11 mouse cellular contexts compared by ENCODE assay signal in the genomic region with DNA sequence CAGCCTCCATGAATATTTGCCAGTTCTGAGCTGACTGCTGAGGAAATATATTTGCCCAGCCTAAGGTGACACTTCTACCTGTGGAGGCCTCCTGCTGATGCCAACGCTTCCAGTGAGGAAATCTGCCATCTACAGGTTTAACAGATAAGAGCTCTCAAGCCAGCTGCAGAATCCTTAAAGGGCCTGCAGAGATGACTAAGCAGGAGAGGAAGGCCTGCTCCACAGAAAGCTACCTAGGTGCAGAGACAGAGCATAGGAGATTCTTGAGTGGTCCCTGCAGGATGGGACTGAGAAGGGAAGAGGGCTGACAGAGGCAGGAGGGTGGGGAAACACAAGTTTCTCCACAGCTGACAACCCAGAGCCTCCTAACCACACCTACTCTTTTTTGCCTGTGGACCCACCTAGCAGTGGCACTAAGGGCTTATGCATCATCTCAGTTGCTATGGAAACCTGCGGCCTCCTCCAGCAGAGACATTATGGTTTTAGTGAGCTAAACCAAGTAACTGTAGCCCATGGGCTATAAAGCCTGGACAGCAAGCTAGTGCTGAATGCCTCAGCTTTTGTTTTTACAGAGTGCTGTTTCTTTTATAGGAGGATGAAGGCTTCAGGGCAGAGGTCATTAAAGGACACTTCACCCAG.
A peak's percentile ranks its signal among the peaks of the same experiment; 100 is the strongest.
DNase-seq lines count a peak whose midpoint lies in the region; ATAC-seq and TF ChIP-seq lines count a peak whose summit lies in the region.
"Had no signal": no experiment of that assay in that cellular context is flagged by ENCODE, and none has a peak within 500 bp of the region (broad histone marks: within the 10 kb centered on the region; RNA-seq: fewer than 3 reads in every experiment).

No protein-coding gene starts in this region.

- no peaks in the 10 kb centered on the region for H3K27me3 ChIP-seq in kidney, adult 2 months (replicated peaks; ENCODE audit: control insufficient read depth, insufficient read depth, low read length)
- H3K27me3 ChIP-seq: midbrain, embryonic 12.5 days had no signal

- 46% methylated on average over 2 of the region's 2 CpGs for WGBS in kidney, adult 2 months

- no peak overlapping the region for H3K4me3 ChIP-seq in kidney, adult 2 months (ENCODE audit: insufficient read depth, low read depth, low read length)
- H3K4me3 ChIP-seq in cortical plate, adult 2 months (ENCODE audit: insufficient read depth, low read length) = no peak overlapping the region
- H3K4me3 ChIP-seq: heart, adult 2 months; midbrain, embryonic 12.5 days had no signal

- peak; percentile 45 for ATAC-seq in megakaryocyte-erythroid progenitor cell, adult 5-6 weeks (replicated peaks; ENCODE audit: low FRiP score, low TSS enrichment, poor library complexity, severe bottlenecking)

- no peak for TF ChIP-seq POLR2A in kidney, adult 2 months (IDR thresholded peaks at IDR 0.05; ENCODE audit: low read depth, low read length)
- TF ChIP-seq POLR2A in cortical plate, adult 2 months (IDR thresholded peaks at IDR 0.05; ENCODE audit: extremely low read depth, insufficient read depth, low read length) = no peak

- no peak overlapping the region for H3K27ac ChIP-seq in kidney, adult 2 months (ENCODE audit: insufficient read depth, low read depth, low read length)
- H3K27ac ChIP-seq in cortical plate, adult 2 months (ENCODE audit: insufficient read depth, low read length) = no peak overlapping the region
- H3K27ac ChIP-seq: heart, adult 2 months; midbrain, embryonic 12.5 days had no signal

- DNase-seq in kidney, adult 2 months = peak; percentile 1
- DNase-seq in kidney, postnatal 4 days = no peak
- DNase-seq in ES-CJ7 (ENCODE audit: low read depth, low spot score) = peak; percentile 69
- DNase-seq in thymus, postnatal 14 days = no peak
- DNase-seq in cerebellum, postnatal 36 days = no peak
- no peak for DNase-seq in urinary bladder, postnatal 4 days (ENCODE audit: low spot score in 2 of 2)
- DNase-seq: cerebellum, adult 8-10 months; heart, adult 2 months had no signal

- no peak for TF ChIP-seq CTCF in kidney, adult 2 months (conservative IDR thresholded peaks at IDR 0.05; ENCODE audit: insufficient read depth, insufficient read length, low read depth, low read length)
- TF ChIP-seq CTCF in cortical plate, adult 2 months (IDR thresholded peaks at IDR 0.05; ENCODE audit: extremely low read depth, insufficient read depth, low read length) = peak; percentile 22; the same call in 1 of the 2 replicates

- no peaks in the 10 kb centered on the region for H3K4me1 ChIP-seq in kidney, adult 2 months (ENCODE audit: control insufficient read depth, insufficient read depth, low read length)
- H3K4me1 ChIP-seq in cortical plate, adult 2 months (ENCODE audit: control insufficient read depth, insufficient read depth, low read length) = peaks cover 3% of the 10 kb centered on the region
- H3K4me1 ChIP-seq: midbrain, embryonic 12.5 days had no signal

- H3K36me3 ChIP-seq in kidney, adult 2 months (ENCODE audit: control insufficient read depth, insufficient read depth, low read length) = no peaks in the 10 kb centered on the region
- H3K36me3 ChIP-seq: midbrain, embryonic 12.5 days had no signal

Comparison
In these comparisons a context has a peak if more than half of its experiments do, and no peak if none do; other contexts are left out.
1. DNase-seq: peak in kidney, adult 2 months (single experiment) and ES-CJ7 (single experiment); none in kidney, postnatal 4 days (0 of 2), thymus, postnatal 14 days (single experiment), cerebellum, postnatal 36 days (0 of 2) and urinary bladder, postnatal 4 days (0 of 2).